Mouse (Mus musculus): ENCODE measurements around the gene Dpp6. TPM values are rescaled to one million over a fixed set of nuclear protein-coding genes. Genes with fewer than 3 reads are reported as not detected.

Gene Dpp6
- total and polyA plus RNA-seq, 3 experiments: not detected

DNA sequence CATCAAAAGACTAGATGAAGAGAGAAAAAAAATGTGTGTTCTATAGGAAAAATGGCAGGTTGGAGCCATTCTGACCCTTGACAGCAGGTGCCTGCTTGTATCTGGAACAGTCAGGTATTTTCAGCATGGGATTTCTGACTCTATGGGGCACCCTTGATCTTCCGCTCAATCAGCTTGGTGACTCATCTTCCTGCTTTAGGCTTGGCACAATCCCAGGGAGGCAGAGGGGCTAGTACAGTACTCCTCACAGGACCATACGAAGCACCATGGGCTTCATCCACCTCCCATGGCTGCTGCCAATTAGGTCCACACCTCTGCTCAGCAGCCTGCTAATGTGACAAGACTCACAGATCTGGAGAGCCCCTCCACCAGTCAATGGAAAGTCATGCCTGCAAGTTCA, 305.9 kb downstream of the Dpp6 start (continued):
- TF ChIP-seq MAFK (IDR thresholded peaks at IDR 0.05; ENCODE audit: borderline replicate concordance, low read depth, low read length): no peak

DNA sequence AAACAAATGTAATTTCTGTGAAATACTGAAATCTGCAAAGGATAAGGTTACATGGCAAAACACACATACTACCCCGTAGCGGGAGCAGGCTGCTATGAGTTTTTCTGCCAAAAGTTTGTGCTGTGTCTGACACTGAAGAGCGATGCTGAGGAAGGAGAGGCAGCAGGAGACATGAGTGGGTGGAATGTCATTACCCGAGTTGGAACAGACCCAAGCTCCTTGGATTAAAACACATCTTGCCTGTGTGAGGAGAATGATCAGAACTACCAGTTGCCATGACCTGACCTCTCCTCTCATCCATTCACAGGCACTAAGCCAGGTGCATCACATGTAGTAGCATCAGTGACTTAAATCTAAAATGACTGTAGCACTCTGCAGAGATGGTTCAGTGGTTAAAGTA, 309.0 kb downstream of the Dpp6 start:
- no peaks in the 10 kb centered on the region for H3K27me3 ChIP-seq (ENCODE audit: control insufficient read depth in 1 of 2, insufficient read depth in 2 of 2, low read length in 2 of 2)
- TF ChIP-seq RCOR1 (IDR thresholded peaks at IDR 0.05; ENCODE audit: low read depth, low read length): no peak
- no peak for TF ChIP-seq MYC (IDR thresholded peaks at IDR 0.05; ENCODE audit: low read depth, low read length)
- TF ChIP-seq CHD2 (IDR thresholded peaks at IDR 0.05; ENCODE audit: low read length): no peak
- no peak for TF ChIP-seq BHLHE40 (IDR thresholded peaks at IDR 0.05; ENCODE audit: borderline replicate concordance, low read depth, low read length)
- TF ChIP-seq ETS1 (IDR thresholded peaks at IDR 0.05; ENCODE audit: low read depth, low read length): no peak
- no peak for TF ChIP-seq CHD1 (IDR thresholded peaks at IDR 0.05; ENCODE audit: low read depth, low read length)
- no peak for TF ChIP-seq ELF1 (IDR thresholded peaks at IDR 0.05; ENCODE audit: low read depth, low read length)
- TF ChIP-seq MXI1 (IDR thresholded peaks at IDR 0.05; ENCODE audit: low read depth, low read length): no peak
- no peak for TF ChIP-seq JUND (IDR thresholded peaks at IDR 0.05; ENCODE audit: low read depth, low read length)
- no peak overlapping the region for H3K4me3 ChIP-seq (ENCODE audit: control insufficient read depth in 1 of 2, insufficient read depth in 1 of 2, low read depth in 2 of 2, low read length in 2 of 2)
- no peaks in the 10 kb centered on the region for H3K36me3 ChIP-seq (ENCODE audit: control insufficient read depth in 1 of 2, insufficient read depth in 2 of 2, low read length in 2 of 2)
- DNase-seq (ENCODE audit: low read depth, low spot score): no peak
- no peaks in the 10 kb centered on the region for H3K4me1 ChIP-seq (ENCODE audit: control insufficient read depth in 1 of 2, insufficient read depth in 2 of 2, low read length in 2 of 2)
- H3K27ac ChIP-seq (ENCODE audit: control insufficient read depth, low read depth, low read length): no peak overlapping the region
- no peaks in the 10 kb centered on the region for H3K79me2 ChIP-seq (ENCODE audit: control insufficient read depth, insufficient read depth, low read length, poor library complexity)
- no peaks in the 10 kb centered on the region for H3K9me3 ChIP-seq (replicated peaks; ENCODE audit: insufficient read depth, low read length)
- no peak overlapping the region for H3K9ac ChIP-seq (ENCODE audit: control insufficient read depth, low read depth, low read length, poor library complexity, severe bottlenecking)

DNA sequence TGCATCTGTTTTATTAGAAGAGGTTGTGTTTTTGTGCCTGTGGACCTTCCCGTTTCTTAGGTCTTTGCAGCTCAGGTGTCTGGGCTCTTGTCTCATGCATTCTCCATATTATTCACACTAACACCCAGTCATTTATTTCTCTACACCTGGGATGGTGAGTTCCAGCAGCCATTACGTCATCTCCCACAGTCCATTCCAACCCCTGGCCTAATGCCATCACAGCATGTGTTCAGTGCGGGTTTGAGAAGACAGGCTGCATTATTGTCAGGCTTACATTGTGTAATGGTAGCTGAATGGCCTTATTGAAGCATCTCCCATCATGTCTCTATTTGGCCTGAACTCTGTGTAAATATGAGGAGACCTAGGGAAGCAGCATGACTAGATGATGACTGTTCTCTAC, 316.2 kb downstream of the Dpp6 start:
- Histone ChIP-seq H3K27ac (ENCODE audit: control insufficient read depth, low read depth, low read length) (no peak overlapping the region), H3K27me3 (ENCODE audit: control insufficient read depth in 1 of 2, insufficient read depth in 2 of 2, low read length in 2 of 2) (no peaks in the 10 kb centered on the region), H3K9me3 (replicated peaks; ENCODE audit: insufficient read depth, low read length) (no peaks in the 10 kb centered on the region), H3K36me3 (ENCODE audit: control insufficient read depth in 1 of 2, insufficient read depth in 2 of 2, low read length in 2 of 2) (no peaks in the 10 kb centered on the region), H3K9ac (ENCODE audit: control insufficient read depth, low read depth, low read length, poor library complexity, severe bottlenecking) (no peak overlapping the region), H3K79me2 (ENCODE audit: control insufficient read depth, insufficient read depth, low read length, poor library complexity) (no peaks in the 10 kb centered on the region), H3K4me3 (ENCODE audit: control insufficient read depth in 1 of 2, insufficient read depth in 1 of 2, low read depth in 2 of 2, low read length in 2 of 2) (no peak overlapping the region), H3K4me1 (ENCODE audit: control insufficient read depth in 1 of 2, insufficient read depth in 2 of 2, low read length in 2 of 2) (no peaks in the 10 kb centered on the region)
- TF ChIP-seq NELFE (IDR thresholded peaks at IDR 0.05; ENCODE audit: low read depth, low read length) (no peak), ZKSCAN1 (IDR thresholded peaks at IDR 0.05; ENCODE audit: low read depth, low read length) (no peak), MAZ (IDR thresholded peaks at IDR 0.05; ENCODE audit: low read depth, low read length) (no peak)
- DNase-seq (ENCODE audit: low read depth, low spot score): no peak

DNA sequence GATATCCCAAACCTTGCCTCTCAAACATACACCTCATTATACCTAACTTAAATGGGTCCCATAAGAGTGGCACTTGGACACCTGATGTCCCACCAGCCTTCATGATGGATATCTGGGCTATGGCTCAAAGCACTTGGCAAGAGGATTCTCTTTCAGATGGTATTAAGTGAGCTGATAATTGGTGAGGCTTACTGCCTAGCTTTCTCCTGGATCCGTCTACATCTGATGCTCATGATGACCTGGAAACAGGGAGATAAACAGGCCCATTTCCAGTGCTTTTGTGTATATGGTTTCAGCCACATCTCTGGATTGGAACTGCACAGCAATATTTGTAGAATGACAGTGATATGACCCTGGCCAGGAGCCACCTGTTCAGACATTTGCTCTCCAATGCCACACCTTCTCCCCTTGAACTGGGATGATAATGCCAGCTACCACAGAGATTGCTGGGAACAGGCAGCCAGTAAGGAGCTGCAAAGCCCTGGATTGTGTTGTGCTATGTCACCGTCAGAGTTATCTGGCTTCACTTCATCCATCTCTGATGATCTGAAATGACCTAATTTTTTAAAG, 317.5 kb downstream of the Dpp6 start:
- Histone ChIP-seq H3K36me3 (ENCODE audit: control insufficient read depth in 1 of 2, insufficient read depth in 2 of 2, low read length in 2 of 2) (no peaks in the 10 kb centered on the region), H3K27me3 (ENCODE audit: control insufficient read depth in 1 of 2, insufficient read depth in 2 of 2, low read length in 2 of 2) (no peaks in the 10 kb centered on the region), H3K4me3 (ENCODE audit: control insufficient read depth in 1 of 2, insufficient read depth in 1 of 2, low read depth in 2 of 2, low read length in 2 of 2) (no peak overlapping the region), H3K79me2 (ENCODE audit: control insufficient read depth, insufficient read depth, low read length, poor library complexity) (no peaks in the 10 kb centered on the region), H3K9ac (ENCODE audit: control insufficient read depth, low read depth, low read length, poor library complexity, severe bottlenecking) (no peak overlapping the region), H3K9me3 (replicated peaks; ENCODE audit: insufficient read depth, low read length) (no peaks in the 10 kb centered on the region), H3K4me1 (ENCODE audit: control insufficient read depth in 1 of 2, insufficient read depth in 2 of 2, low read length in 2 of 2) (no peaks in the 10 kb centered on the region), H3K27ac (ENCODE audit: control insufficient read depth, low read depth, low read length) (no peak overlapping the region)
- TF ChIP-seq ZMIZ1 (IDR thresholded peaks at IDR 0.05; ENCODE audit: low read depth, low read length): no peak
- no peak for TF ChIP-seq KAT2A (conservative IDR thresholded peaks at IDR 0.05; ENCODE audit: low read depth, low read length)
- no peak for TF ChIP-seq POLR2A (IDR thresholded peaks at IDR 0.05; ENCODE audit: control insufficient read depth in 1 of 2, insufficient read depth in 1 of 2, low read depth in 1 of 2, low read length in 2 of 2, poor library complexity in 1 of 2)
- no peak for TF ChIP-seq GABPA (IDR thresholded peaks at IDR 0.05; ENCODE audit: low read depth, low read length)
- TF ChIP-seq USF2 (IDR thresholded peaks at IDR 0.05; ENCODE audit: borderline replicate concordance in 1 of 2, insufficient read depth in 1 of 2, low read depth in 1 of 2, low read length in 2 of 2): no peak
- no peak for TF ChIP-seq E2F4 (IDR thresholded peaks at IDR 0.05; ENCODE audit: borderline replicate concordance, low read depth, low read length)
- TF ChIP-seq MXI1 (IDR thresholded peaks at IDR 0.05; ENCODE audit: low read depth, low read length): no peak
- TF ChIP-seq TBP (IDR thresholded peaks at IDR 0.05; ENCODE audit: low read depth, low read length): no peak
- no peak for TF ChIP-seq ZNF384 (IDR thresholded peaks at IDR 0.05; ENCODE audit: low read depth, low read length)
- no peak for TF ChIP-seq MYB (IDR thresholded peaks at IDR 0.05; ENCODE audit: low read depth, low read length)
- TF ChIP-seq ELF1 (IDR thresholded peaks at IDR 0.05; ENCODE audit: low read depth, low read length): no peak
- TF ChIP-seq SMC3 (IDR thresholded peaks at IDR 0.05; ENCODE audit: low read depth, low read length): no peak
- no peak for DNase-seq (ENCODE audit: low read depth, low spot score)

Measured in MEL (cell line).